Mouse (Mus musculus): ENCODE data around the gene Pin4.

Gene Pin4

GRCm38 (mm10) chrX:102156618-102157422, 37.6 kb downstream of the Pin4 start, which contains the start of gene Ercc6l:
TSS of gene Ercc6l (minus strand) at chrX:102157091.
- DNase-seq (ENCODE audit: low spot score in 2 of 2): peak; percentile 45 to 69

DNA sequence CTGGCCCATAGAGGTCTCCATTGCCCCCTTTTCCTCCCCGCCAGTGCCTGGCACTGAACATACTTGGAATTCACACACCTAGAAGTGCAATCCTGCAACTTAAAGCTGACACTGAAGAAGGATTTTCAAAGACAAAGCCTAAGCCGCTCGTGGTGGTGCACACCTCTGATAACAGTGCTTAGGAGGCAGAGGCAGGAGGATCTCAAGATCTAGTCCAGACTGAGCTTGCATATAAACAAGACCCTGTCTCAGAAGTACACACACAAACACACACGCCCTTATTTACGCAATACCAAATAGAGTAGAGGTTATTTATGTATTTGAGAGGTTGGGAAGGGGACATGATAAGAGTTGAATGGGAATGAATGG, 38.2 kb downstream of the Pin4 start:
- peak in 1 of 2 experiments; percentile 10 for DNase-seq (ENCODE audit: low spot score in 2 of 2)

DNA sequence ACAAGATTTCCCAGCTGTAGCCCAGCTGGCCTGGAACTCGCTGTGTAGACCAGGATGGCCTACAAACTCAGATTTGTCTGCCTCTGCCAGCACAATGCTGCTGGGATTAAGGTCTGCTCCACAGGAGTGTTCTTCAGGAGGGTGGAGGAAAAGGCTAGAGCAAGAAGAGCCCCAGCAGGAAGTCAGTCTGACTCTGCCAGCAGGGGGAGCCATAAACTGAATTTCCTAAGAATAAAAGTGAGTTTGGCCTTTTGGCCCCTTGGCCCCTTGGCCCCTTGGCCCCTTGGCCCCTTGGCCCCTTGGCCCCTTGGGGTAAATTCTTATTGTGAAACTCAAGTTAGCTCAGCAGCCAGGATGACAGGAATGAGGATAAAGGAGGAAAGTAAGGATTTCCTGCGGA, 40.5 kb downstream of the Pin4 start:
- peak; percentile 3 to 6 for DNase-seq (ENCODE audit: low spot score in 2 of 2)

- no peak for DNase-seq (ENCODE audit: low spot score in 2 of 2)
These were observed 41.3 kb downstream of the Pin4 start for GRCm38 (mm10) chrX:102160528-102160927.

- DNase-seq (ENCODE audit: low spot score in 2 of 2): no peak
These were observed 43.8 kb downstream of the Pin4 start for GRCm38 (mm10) chrX:102163096-102163495.

- no peak for DNase-seq (ENCODE audit: low spot score in 2 of 2)
These were observed 44.3 kb downstream of the Pin4 start for GRCm38 (mm10) chrX:102163529-102163928.

GRCm38 (mm10) chrX:102166521-102166920, 47.3 kb downstream of the Pin4 start:
- DNase-seq (ENCODE audit: low spot score in 2 of 2): no peak

DNA sequence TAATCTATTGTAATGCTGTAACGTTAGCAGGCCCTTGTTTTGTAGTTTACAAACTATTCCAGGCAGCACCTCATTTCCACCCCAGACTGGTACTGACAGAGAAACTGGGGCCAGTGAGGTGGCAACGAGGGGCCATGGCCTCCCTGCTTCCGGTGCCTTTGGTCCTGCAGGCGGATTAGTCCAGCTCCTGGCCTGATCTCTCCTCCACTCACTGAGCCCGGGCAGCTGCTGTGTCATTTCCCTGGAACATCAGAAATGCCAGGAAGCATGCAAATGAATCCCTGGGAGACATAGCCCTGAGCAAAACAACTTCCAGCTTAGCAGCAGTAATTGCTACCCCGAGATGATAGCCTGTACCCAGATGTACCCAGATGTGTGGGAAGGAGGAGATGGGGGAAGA, 47.7 kb downstream of the Pin4 start:
- DNase-seq (ENCODE audit: low spot score in 2 of 2): no peak

DNA sequence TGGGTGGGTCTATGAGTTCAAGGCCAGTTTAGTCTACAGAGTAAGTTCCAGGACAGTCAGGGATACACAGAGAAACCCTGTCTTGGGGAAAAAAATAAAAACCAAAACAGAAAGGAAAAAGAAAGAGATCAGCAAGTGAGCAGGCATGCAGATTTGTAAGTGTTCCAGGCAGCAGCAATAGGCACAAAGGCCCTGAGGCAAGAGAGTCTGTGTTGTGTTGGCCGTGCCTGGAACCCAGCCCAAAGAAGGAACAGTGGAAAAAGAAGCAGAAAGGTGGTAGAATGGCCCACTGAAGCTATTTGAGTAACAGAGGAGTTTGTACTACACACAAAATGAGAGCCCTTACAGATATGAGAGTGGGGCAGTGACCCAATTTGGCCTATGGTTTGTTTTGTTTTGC, 50.5 kb downstream of the Pin4 start:
- no peak for DNase-seq (ENCODE audit: low spot score in 2 of 2)

GRCm38 (mm10) chrX:102170135-102170534, 50.9 kb downstream of the Pin4 start:
- DNase-seq (ENCODE audit: low spot score in 2 of 2): no peak

DNA sequence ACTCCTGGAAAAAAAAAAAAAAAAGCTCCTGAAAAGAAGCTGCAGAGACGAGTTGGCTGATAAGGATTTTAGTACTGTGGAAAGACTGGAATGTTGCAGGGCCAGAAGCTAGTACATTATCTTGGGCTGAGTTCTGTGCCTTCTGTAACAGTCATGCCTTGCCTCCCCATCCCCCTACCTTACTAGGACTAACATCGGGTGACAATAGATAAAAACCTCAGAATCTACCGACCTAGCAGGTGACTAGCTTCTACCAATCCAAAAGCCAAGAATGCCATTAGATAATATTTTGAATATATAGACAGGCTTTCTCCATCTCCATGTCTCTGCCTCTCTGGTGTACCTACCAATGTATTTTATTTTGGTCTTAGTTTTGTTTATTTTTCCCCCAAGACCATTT, 51.7 kb downstream of the Pin4 start:
- no peak for DNase-seq (ENCODE audit: low spot score in 2 of 2)

GRCm38 (mm10) chrX:102175538-102176287, 56.5 kb downstream of the Pin4 start:
- no peak for DNase-seq (ENCODE audit: low spot score in 2 of 2)

Measured in frontal cortex, postnatal 25 days (tissue).